Comparison of ENCODE assay signal across 8 mouse cellular contexts in genomic region chr5:4103626-4104340, GRCm38 (mm10). TPM values are rescaled to one million over a fixed set of nuclear protein-coding genes. Genes with fewer than 3 reads are reported as not detected.
A peak's percentile ranks its signal among the peaks of the same experiment; 100 is the strongest.
DNase-seq lines count a peak whose midpoint lies in the region; ATAC-seq and TF ChIP-seq lines count a peak whose summit lies in the region.

No protein-coding gene starts in this region.

- TF ChIP-seq CTCF in bone marrow macrophage, adult 2 months (IDR thresholded peaks at IDR 0.05; ENCODE audit: low read depth, low read length): no peak

- peak overlapping the region; percentile 87 for H3K9ac ChIP-seq in kidney, embryonic 14.5 days (ENCODE audit: low read depth, low read length)
- H3K9ac ChIP-seq in hindbrain, embryonic 11.5 days (ENCODE audit: low read depth, low read length): peak overlapping the region; percentile 86

- H3K4me3 ChIP-seq in kidney, embryonic 14.5 days (ENCODE audit: low read length): peak overlapping the region; percentile 93
- peak overlapping the region; percentile 98 for H3K4me3 ChIP-seq in bone marrow macrophage, adult 2 months (ENCODE audit: insufficient read depth, low read length)
- H3K4me3 ChIP-seq in hindbrain, embryonic 11.5 days (ENCODE audit: low read depth, low read length): peak overlapping the region; percentile 81
- H3K4me3 ChIP-seq in macrophage (ENCODE audit: inconsistent target): peak overlapping the region; percentile 84

- TF ChIP-seq POLR2A in bone marrow macrophage, adult 2 months (IDR thresholded peaks at IDR 0.05; ENCODE audit: borderline replicate concordance, low read depth, low read length): no peak

- ATAC-seq in kidney, embryonic 14.5 days (ENCODE audit: low FRiP score, low TSS enrichment): peak; percentile 72
- peak; percentile 33 for ATAC-seq in CD4-positive, CD25-positive, alpha-beta regulatory T cell, adult 4 months
- ATAC-seq in hindbrain, embryonic 11.5 days (ENCODE audit: low FRiP score): peak; percentile 70

- H3K4me1 ChIP-seq in kidney, embryonic 14.5 days (ENCODE audit: control insufficient read depth, insufficient read depth, low read length): peaks cover 11% of the 10 kb centered on the region; the same call in 1 of the 2 replicates
- peaks cover 8% of the 10 kb centered on the region for H3K4me1 ChIP-seq in bone marrow macrophage, adult 2 months (ENCODE audit: control insufficient read depth, insufficient read depth, low read length)
- H3K4me1 ChIP-seq in hindbrain, embryonic 11.5 days (replicated peaks; ENCODE audit: control insufficient read depth, insufficient read depth, low read length): 0 out of 2 replicates have a peak, but pooled peaks cover 2% of the 10 kb centered on the region

- H3K27ac ChIP-seq in kidney, embryonic 14.5 days (ENCODE audit: low read depth, low read length): peak overlapping the region; percentile 92; the same call in 1 of the 2 replicates
- peak overlapping the region; percentile 96 for H3K27ac ChIP-seq in bone marrow macrophage, adult 2 months (ENCODE audit: insufficient read depth, low read depth, low read length)
- H3K27ac ChIP-seq in hindbrain, embryonic 11.5 days (ENCODE audit: low read depth, low read length): peak overlapping the region; percentile 90
- peak overlapping the region; percentile 82 for H3K27ac ChIP-seq in macrophage

- peaks cover 36% of the 10 kb centered on the region for H3K36me3 ChIP-seq in kidney, embryonic 14.5 days (ENCODE audit: control insufficient read depth, insufficient read depth, low read length)
- H3K36me3 ChIP-seq in hindbrain, embryonic 11.5 days (ENCODE audit: control insufficient read depth, insufficient read depth, low read length): peaks cover 10% of the 10 kb centered on the region
- peaks cover 10% of the 10 kb centered on the region; the same call in 1 of the 2 replicates for H3K36me3 ChIP-seq in macrophage (ENCODE audit: inconsistent target)

- no peaks in the 10 kb centered on the region; the same call in 1 of the 2 replicates for H3K9me3 ChIP-seq in kidney, embryonic 14.5 days (ENCODE audit: control insufficient read depth, low read length)
- no peaks in the 10 kb centered on the region for H3K9me3 ChIP-seq in hindbrain, embryonic 11.5 days (ENCODE audit: control insufficient read depth, low read length)

- H3K4me2 ChIP-seq in kidney, embryonic 14.5 days (replicated peaks; ENCODE audit: low read depth, low read length): peak overlapping the region; percentile 63
- H3K4me2 ChIP-seq in hindbrain, embryonic 11.5 days (replicated peaks; ENCODE audit: low read depth, low read length): peak overlapping the region; percentile 51

- DNase-seq in kidney, adult 18-20 months: no peak
- no peak for DNase-seq in hindbrain, embryonic 11.5 days (ENCODE audit: low spot score)
- no peak for DNase-seq in MN1 (ENCODE audit: low spot score)
- DNase-seq in kidney, adult 8-10 months: no peak

- peaks cover 16% of the 10 kb centered on the region for H3K79me2 ChIP-seq in macrophage (ENCODE audit: inconsistent target)

- H3K27me3 ChIP-seq in kidney, embryonic 14.5 days (ENCODE audit: control insufficient read depth, insufficient read depth, low read length): no peaks in the 10 kb centered on the region
- H3K27me3 ChIP-seq in hindbrain, embryonic 11.5 days (ENCODE audit: control insufficient read depth, insufficient read depth, low read length): no peaks in the 10 kb centered on the region

- WGBS in kidney, embryonic 14.5 days: under 1% methylated on average over 41 of the region's 41 CpGs
- 1% methylated on average over 40 of the region's 41 CpGs for WGBS in hindbrain, embryonic 11.5 days
- WGBS in macrophage (ENCODE audit: missing documents): 2% methylated on average over 41 of the region's 41 CpGs

RNA-seq across cellular contexts. Expression of gene Cyp51, which starts 0.8 kb away (rescaled TPM):
- polyA plus RNA-seq in kidney, embryonic 14.5 days (2014; fragmentation: Nextera tagmentation; extraction: Ambion mirVana): 42.4 and 82.3 TPM in 2 replicates
- 10 to 100 TPM; 46.1 to 51.8 TPM for polyA plus RNA-seq in CD4-positive, CD25-positive, alpha-beta regulatory T cell, adult 4 months (2017; shearing (Covaris generic))
- 22.9 and 23.2 TPM in 2 replicates for polyA plus RNA-seq in bone marrow macrophage, adult 2 months (2012; ENCODE audit: insufficient read depth, insufficient read length, missing spikeins)
- polyA plus RNA-seq in hindbrain, embryonic 11.5 days (2014; fragmentation: Nextera tagmentation; extraction: Ambion mirVana): 184 and 192 TPM in 2 replicates
- total RNA-seq in macrophage (2018; cell fraction: chromatin; rRNA removed): 10 to 100 TPM in 25 of 26 experiments, 1 to 10 TPM in 1; 5.2 to 37.7 (median 18.8) TPM
- 10 to 100 TPM; 21.4 to 53.7 (median 32.9) TPM for total RNA-seq in macrophage (2018; cell fraction: cytosol; rRNA removed)
- 100 to 1,000 TPM in 1 of 26 experiments, 10 to 100 TPM in 25; 20.2 to 115 (median 33.3) TPM for total RNA-seq in macrophage (2018; cell fraction: nucleus; rRNA removed)
- 25.1 to 59.8 TPM (median 34.3 TPM) in 3 replicates for polyA plus RNA-seq in macrophage (2018)
